Mouse (Mus musculus): ENCODE measurements around the gene Prss57. TPM values are rescaled to one million over a fixed set of nuclear protein-coding genes. Genes with fewer than 3 reads are reported as not detected.

The Prss57 gene
- polyA plus RNA-seq, 1 experiment from 2014 or later = 5.0 TPM

- no peak for DNase-seq
- H3K4me3 ChIP-seq (ENCODE audit: low read depth, low read length) = no peak overlapping the region
- no peaks in the 10 kb centered on the region for H3K36me3 ChIP-seq (replicated peaks; ENCODE audit: insufficient read depth, low read length)
- no peaks in the 10 kb centered on the region for H3K27me3 ChIP-seq (ENCODE audit: insufficient read depth, low read length)
- H3K9ac ChIP-seq (replicated peaks) = no peak overlapping the region
- no peaks in the 10 kb centered on the region for H3K9me3 ChIP-seq (ENCODE audit: low read length)
- WGBS (ENCODE audit: insufficient replicate concordance) = 40% methylated on average over 7 of the region's 7 CpGs
- ATAC-seq = no peak
- H3K4me2 ChIP-seq (ENCODE audit: low read depth, low read length) = no peak overlapping the region
- H3K4me1 ChIP-seq (ENCODE audit: insufficient read depth) = no peaks in the 10 kb centered on the region
- H3K27ac ChIP-seq (ENCODE audit: low read depth) = no peak overlapping the region
- no peak for TF ChIP-seq EP300 (IDR thresholded peaks at IDR 0.05; ENCODE audit: low read depth)
- no peak for TF ChIP-seq CTCF (IDR thresholded peaks at IDR 0.05; ENCODE audit: low read depth)
Measured at GRCm38 (mm10) chr10:79832026-79832785, 41.4 kb upstream of the Prss57 start.

- TF ChIP-seq CTCF (IDR thresholded peaks at IDR 0.05; ENCODE audit: low read depth) = no peak
- no peak for TF ChIP-seq EP300 (IDR thresholded peaks at IDR 0.05; ENCODE audit: low read depth)
- H3K27ac ChIP-seq (ENCODE audit: low read depth) = no peak overlapping the region
- H3K36me3 ChIP-seq (replicated peaks; ENCODE audit: insufficient read depth, low read length) = no peaks in the 10 kb centered on the region
- no peaks in the 10 kb centered on the region for H3K9me3 ChIP-seq (ENCODE audit: low read length)
- 69% methylated on average over 3 of the region's 3 CpGs for WGBS (ENCODE audit: insufficient replicate concordance)
- H3K4me1 ChIP-seq (ENCODE audit: insufficient read depth) = no peaks in the 10 kb centered on the region
- DNase-seq (no peak), ATAC-seq (no peak)
- H3K27me3 ChIP-seq (ENCODE audit: insufficient read depth, low read length) = no peaks in the 10 kb centered on the region
- no peak overlapping the region for H3K4me3 ChIP-seq (ENCODE audit: low read depth, low read length)
- no peak overlapping the region for H3K4me2 ChIP-seq (ENCODE audit: low read depth, low read length)
- H3K9ac ChIP-seq (replicated peaks) = no peak overlapping the region
Measured at GRCm38 (mm10) chr10:79831583-79831982, 40.8 kb upstream of the Prss57 start.

- Histone ChIP-seq H3K9me3 (ENCODE audit: low read length) (no peaks in the 10 kb centered on the region), H3K36me3 (replicated peaks; ENCODE audit: insufficient read depth, low read length) (no peaks in the 10 kb centered on the region), H3K9ac (replicated peaks) (no peak overlapping the region), H3K4me1 (ENCODE audit: insufficient read depth) (peaks cover 5% of the 10 kb centered on the region), H3K27ac (ENCODE audit: low read depth) (peak overlapping the region; percentile 59), H3K4me3 (ENCODE audit: low read depth, low read length) (no peak overlapping the region), H3K27me3 (ENCODE audit: insufficient read depth, low read length) (no peaks in the 10 kb centered on the region), H3K4me2 (ENCODE audit: low read depth, low read length) (peak overlapping the region; percentile 36)
- DNase-seq = no peak
- 31% methylated on average over 6 of the region's 6 CpGs for WGBS (ENCODE audit: insufficient replicate concordance)
- TF ChIP-seq EP300 (IDR thresholded peaks at IDR 0.05; ENCODE audit: low read depth) (no peak), CTCF (IDR thresholded peaks at IDR 0.05; ENCODE audit: low read depth) (no peak)
- peak; percentile 15; the same call in 1 of the 2 replicates for ATAC-seq
Measured at GRCm38 (mm10) chr10:79824413-79824812, 33.7 kb upstream of the Prss57 start.

GRCm38 (mm10) chr10:79823011-79823410, 32.2 kb upstream of the Prss57 start:
- no peak overlapping the region for H3K27ac ChIP-seq (ENCODE audit: low read depth)

GRCm38 (mm10) chr10:79822372-79822771, 31.6 kb upstream of the Prss57 start:
- Histone ChIP-seq H3K9me3 (ENCODE audit: low read length) (no peaks in the 10 kb centered on the region), H3K4me2 (ENCODE audit: low read depth, low read length) (peak overlapping the region; percentile 18; the same call in 1 of the 2 replicates), H3K4me1 (ENCODE audit: insufficient read depth) (peaks cover 5% of the 10 kb centered on the region), H3K27me3 (ENCODE audit: insufficient read depth, low read length) (no peaks in the 10 kb centered on the region), H3K36me3 (replicated peaks; ENCODE audit: insufficient read depth, low read length) (no peaks in the 10 kb centered on the region), H3K9ac (replicated peaks) (no peak overlapping the region; the same call in 1 of the 2 replicates), H3K27ac (ENCODE audit: low read depth) (no peak overlapping the region), H3K4me3 (ENCODE audit: low read depth, low read length) (no peak overlapping the region)
- ATAC-seq (peak; percentile 84), DNase-seq (peak; percentile 63)
- TF ChIP-seq EP300 (IDR thresholded peaks at IDR 0.05; ENCODE audit: low read depth) (no peak), CTCF (IDR thresholded peaks at IDR 0.05; ENCODE audit: low read depth) (no peak)
- WGBS (ENCODE audit: insufficient replicate concordance) = 50% methylated on average over 13 of the region's 17 CpGs

More at GRCm38 (mm10) chr10:79823011-79823410, 32.2 kb upstream of the Prss57 start:
- ATAC-seq (no peak), DNase-seq (no peak)
- Histone ChIP-seq H3K4me1 (ENCODE audit: insufficient read depth) (peaks cover 5% of the 10 kb centered on the region), H3K27me3 (ENCODE audit: insufficient read depth, low read length) (no peaks in the 10 kb centered on the region), H3K4me2 (ENCODE audit: low read depth, low read length) (no peak overlapping the region), H3K9ac (replicated peaks) (no peak overlapping the region), H3K4me3 (ENCODE audit: low read depth, low read length) (no peak overlapping the region), H3K36me3 (replicated peaks; ENCODE audit: insufficient read depth, low read length) (no peaks in the 10 kb centered on the region), H3K9me3 (ENCODE audit: low read length) (no peaks in the 10 kb centered on the region)
- 66% methylated on average over 6 of the region's 6 CpGs for WGBS (ENCODE audit: insufficient replicate concordance)
- TF ChIP-seq EP300 (IDR thresholded peaks at IDR 0.05; ENCODE audit: low read depth) (no peak), CTCF (IDR thresholded peaks at IDR 0.05; ENCODE audit: low read depth) (no peak)

GRCm38 (mm10) chr10:79821731-79822130, 31.0 kb upstream of the Prss57 start:
- Histone ChIP-seq H3K4me1 (ENCODE audit: insufficient read depth) (peaks cover 5% of the 10 kb centered on the region), H3K36me3 (replicated peaks; ENCODE audit: insufficient read depth, low read length) (no peaks in the 10 kb centered on the region), H3K4me2 (ENCODE audit: low read depth, low read length) (no peak overlapping the region), H3K27me3 (ENCODE audit: insufficient read depth, low read length) (no peaks in the 10 kb centered on the region), H3K9me3 (ENCODE audit: low read length) (no peaks in the 10 kb centered on the region), H3K4me3 (ENCODE audit: low read depth, low read length) (no peak overlapping the region), H3K9ac (replicated peaks) (no peak overlapping the region; the same call in 1 of the 2 replicates), H3K27ac (ENCODE audit: low read depth) (no peak overlapping the region)
- ATAC-seq = no peak
- TF ChIP-seq CTCF (IDR thresholded peaks at IDR 0.05; ENCODE audit: low read depth) (no peak), EP300 (IDR thresholded peaks at IDR 0.05; ENCODE audit: low read depth) (no peak)
- WGBS (ENCODE audit: insufficient replicate concordance) = 82% methylated on average over 12 of the region's 12 CpGs
- DNase-seq = no peak

Measured in liver, postnatal 0 days (tissue).